In genomic region chr4:18365916-18366315, GRCm38 (mm10) we compare ENCODE assay signal across 17 mouse cellular contexts.
DNase-seq lines count a peak whose midpoint lies in the region; ATAC-seq lines count a peak whose summit lies in the region.
"Had no signal": no experiment of that assay in that cellular context is flagged by ENCODE, and none has a peak within 500 bp of the region (broad histone marks: within the 10 kb centered on the region; RNA-seq: fewer than 3 reads in every experiment).

No protein-coding gene starts in this region.

- no peak for ATAC-seq in activated CD4-positive, CD25-positive, alpha-beta regulatory T cell, adult 4 months
- ATAC-seq: midbrain, embryonic 15.5 days had no signal

- peak; percentile 31 for DNase-seq in layer of hippocampus, adult 11-12 months (ENCODE audit: low spot score)
- no peak for DNase-seq in layer of hippocampus, postnatal 25 days (ENCODE audit: extremely low spot score in 1 of 2, low spot score in 1 of 2)
- peak; percentile 69 for DNase-seq in R1 (ENCODE audit: low read depth, low spot score)
- peak; percentile 59 for DNase-seq in layer of hippocampus, adult 9-11 months
- DNase-seq in right cerebral cortex, postnatal 25 days = peak; percentile 34
- DNase-seq in Muller cell, postnatal 12 days (ENCODE audit: inconsistent ontology term) = no peak
- DNase-seq: adrenal gland, postnatal 25 days; cerebellum, adult 2 months; gastrocnemius, postnatal 25 days; heart, adult 2 months; heart, postnatal 36 days; kidney, postnatal 4 days; liver, embryonic 13.5 days; lung, embryonic 14.5 days; lung, postnatal 36 days had no signal

Comparison
In these comparisons a context has a peak if more than half of its experiments do, and no peak if none do; other contexts are left out.
1. DNase-seq: peak in layer of hippocampus, adult 11-12 months (single experiment), R1 (single experiment), layer of hippocampus, adult 9-11 months (single experiment) and right cerebral cortex, postnatal 25 days (single experiment); none in layer of hippocampus, postnatal 25 days (0 of 2) and Muller cell, postnatal 12 days (single experiment).